Mouse (Mus musculus): ENCODE data around the gene Sorcs2.

Gene Sorcs2

DNA sequence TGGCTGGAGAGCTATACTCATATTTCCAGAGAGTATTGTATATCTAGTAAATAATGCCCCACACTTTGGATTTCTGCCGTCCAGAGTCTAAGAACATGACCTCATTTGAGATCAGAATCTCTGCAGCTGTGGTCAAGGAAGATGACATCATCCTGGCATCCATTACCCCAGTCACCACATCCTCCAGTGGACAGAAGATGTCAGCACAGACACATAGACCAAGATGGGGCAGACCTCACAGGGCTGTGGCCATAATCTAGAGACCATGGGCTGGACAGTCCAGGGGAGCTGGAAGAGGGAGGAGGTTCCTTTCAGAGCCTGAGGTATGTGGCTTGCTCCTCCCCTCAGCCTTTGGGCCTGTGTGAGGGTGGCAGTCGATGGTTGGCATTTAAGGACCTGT is 264.0 kb downstream of the Sorcs2 start:
- in situ Hi-C loops (cut with MseI, MboI) = no loop called here

DNA sequence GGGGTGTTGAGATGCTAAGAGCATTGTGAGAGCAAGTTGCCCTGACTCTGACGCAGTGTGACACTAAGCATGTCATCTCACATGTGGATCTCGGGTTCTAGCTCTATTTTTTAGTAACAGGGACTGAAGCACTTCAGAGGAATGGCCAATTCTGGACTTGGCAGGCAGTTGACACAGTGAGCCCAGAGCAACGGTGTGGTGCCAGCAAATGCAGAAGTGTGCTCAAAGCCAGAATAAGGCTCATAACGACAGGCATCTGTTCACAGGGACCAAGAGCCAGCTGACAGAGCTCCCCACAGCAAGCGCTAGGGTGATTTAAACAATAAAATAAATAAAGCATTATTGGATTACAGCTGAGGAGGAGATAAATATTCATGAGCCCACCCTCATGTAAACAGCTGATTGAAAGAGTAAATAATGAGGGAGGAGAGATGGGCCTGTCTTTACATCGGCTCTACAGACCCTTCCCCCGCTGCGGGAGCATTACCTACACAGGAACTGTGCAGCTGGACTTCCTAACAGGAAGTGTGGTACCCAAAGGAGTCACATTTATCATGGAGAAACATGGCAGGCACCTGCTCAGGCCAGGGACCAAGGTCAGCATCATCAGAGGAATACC is 267.4 kb downstream of the Sorcs2 start:
- in situ Hi-C loops (cut with MseI, MboI) = no loop called here

DNA sequence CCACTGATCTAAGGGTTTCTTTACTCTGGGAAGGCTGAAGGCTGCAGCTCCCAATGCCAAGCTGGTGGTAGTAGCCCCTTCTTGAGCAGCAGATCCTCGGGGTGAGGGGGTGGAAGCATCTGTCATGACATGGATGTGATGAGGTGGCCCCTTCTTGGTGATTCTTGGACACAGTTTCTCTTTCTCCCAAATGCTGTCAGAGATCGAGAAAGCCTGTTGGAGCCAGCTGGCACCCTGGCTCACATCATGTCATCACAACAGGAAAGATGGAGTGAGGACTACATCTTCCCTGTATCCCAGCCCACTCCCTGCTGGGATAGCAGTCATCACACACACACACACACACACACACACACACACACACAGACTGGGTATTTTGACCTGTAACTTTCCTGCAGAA is 268.3 kb downstream of the Sorcs2 start:
- in situ Hi-C loops (cut with MseI, MboI) = no loop called here

DNA sequence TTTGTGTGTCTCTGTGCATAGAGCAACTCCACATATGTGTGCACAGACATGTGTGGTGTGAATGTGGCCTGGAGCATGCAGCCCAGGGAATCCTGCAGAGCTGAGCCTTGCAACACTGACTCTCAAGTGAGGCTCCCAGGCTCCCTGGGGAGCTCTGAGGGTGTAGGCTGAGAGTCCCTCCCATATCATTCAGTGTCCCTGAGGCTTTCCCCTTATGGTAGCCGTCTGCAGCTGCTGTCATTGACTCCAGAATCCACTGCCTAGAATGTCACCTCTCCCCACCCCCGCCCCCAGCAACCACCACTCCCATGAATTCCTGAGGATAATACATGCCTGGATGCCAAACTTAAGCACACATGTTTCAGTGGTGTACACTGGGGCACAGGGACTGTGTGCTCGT is 269.4 kb downstream of the Sorcs2 start:
- in situ Hi-C loops (cut with MseI, MboI) = no loop called here

DNA sequence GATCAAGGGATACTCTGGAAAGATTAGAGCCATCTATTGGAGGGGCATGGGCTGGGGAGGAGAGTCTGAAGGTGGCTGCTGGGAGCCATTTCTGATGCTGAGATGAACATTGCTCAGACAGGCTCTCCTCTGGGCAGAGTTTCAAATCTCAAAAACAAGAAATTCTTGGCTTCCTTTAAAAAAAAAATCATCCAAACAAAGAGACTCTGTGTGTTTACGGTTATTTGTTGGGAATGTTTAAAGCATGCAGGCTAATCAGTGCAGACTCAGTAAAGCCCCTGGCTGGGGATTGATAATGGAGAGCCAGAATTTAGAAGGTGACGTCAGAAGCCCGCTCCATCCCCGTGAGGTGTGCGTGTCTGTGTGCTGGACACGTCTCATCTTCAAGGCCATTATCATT is 272.9 kb downstream of the Sorcs2 start:
- in situ Hi-C loops (cut with MseI, MboI) = no loop called here

DNA sequence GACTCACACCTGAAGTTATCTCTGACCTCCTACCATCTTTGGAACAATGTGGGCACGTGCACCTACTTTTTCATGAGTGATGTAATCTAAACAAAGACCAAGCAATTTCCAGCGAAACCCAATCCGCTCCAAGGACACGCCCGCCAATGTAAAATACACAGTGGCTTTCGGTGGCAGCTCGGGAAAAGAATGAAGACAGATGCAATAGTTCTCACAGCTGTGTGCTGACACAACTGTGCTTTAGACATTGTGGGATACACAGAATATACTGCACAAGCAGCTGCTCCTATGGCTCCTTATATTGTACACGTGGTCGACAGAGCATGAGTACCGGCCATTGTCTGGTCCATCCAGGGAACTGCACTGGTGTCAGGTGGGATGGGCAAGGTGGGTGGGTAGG is 275.0 kb downstream of the Sorcs2 start:
- in situ Hi-C loops (cut with MseI, MboI) = no loop called here

DNA sequence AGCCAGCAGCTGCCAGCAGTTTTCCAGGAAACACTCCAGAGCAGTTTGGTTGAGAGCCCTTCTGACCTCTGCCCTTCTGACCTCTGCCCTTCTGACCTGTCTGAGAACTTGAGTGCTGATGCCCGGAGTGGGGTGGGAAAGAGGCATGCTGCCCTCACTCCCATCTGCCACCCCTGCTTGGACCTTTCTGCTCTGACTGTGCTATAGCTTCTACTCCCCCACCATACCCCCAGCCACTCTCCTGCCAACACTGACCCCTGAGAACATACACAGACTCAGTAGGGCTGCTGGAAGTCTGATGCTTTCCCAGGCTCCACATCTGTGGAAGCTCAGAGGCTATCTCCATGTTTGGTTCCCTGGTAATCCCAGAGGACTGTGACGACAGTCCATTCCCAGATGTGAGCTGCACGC is 277.0 kb downstream of the Sorcs2 start:
- in situ Hi-C loops (cut with MseI, MboI) = no loop called here

DNA sequence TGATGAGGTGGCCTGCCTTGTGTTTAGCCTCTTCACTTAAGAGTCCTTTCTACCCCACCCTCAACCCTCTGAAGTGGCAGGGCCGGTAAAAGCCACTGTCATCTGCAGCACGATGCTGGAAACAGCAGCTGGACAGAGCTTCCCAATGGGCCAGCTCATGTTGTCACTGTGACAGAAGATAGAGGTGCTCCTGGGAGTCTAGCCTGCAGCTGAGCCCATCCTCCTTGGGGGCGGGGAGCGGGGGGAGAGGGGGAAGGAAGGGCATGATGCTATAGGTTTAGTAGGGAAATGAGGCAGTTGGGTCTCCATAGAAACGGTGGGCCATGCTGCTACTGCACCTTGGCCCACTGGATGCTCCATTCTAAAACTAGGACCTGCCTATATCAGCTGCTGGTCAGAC is 279.9 kb downstream of the Sorcs2 start:
- in situ Hi-C loops (cut with MseI, MboI) = no loop called here

- in situ Hi-C loops (cut with MseI, MboI) = no loop called here
These were observed 282.4 kb downstream of the Sorcs2 start for GRCm38 (mm10) chr5:36115519-36115918.

GRCm38 (mm10) chr5:36113696-36114095 is 284.2 kb downstream of the Sorcs2 start:
- in situ Hi-C loops (cut with MseI, MboI) = no loop called here

DNA sequence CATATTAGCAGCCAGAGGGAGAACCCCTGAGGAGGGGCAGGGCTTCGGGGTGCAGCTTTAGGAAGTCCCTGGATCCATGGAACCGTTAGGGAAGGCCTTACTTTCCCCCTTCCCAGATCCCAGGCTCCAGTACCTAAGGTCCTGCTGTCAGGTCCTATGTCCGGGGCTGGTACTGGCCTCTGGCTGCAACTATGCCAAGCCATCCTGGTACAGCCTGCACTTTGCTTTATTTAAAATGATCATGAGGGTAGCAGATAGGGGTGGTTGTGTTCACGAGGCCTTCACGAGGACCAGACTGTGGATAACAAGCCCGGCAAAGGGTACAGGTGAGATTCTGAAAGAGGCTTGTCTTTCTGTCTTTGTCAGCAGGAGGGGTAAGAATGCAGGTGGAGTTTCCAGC is 285.2 kb downstream of the Sorcs2 start:
- in situ Hi-C loops (cut with MseI, MboI) = no loop called here

GRCm38 (mm10) chr5:36111516-36111915 is 286.4 kb downstream of the Sorcs2 start:
- in situ Hi-C loops (cut with MseI, MboI) = no loop called here

DNA sequence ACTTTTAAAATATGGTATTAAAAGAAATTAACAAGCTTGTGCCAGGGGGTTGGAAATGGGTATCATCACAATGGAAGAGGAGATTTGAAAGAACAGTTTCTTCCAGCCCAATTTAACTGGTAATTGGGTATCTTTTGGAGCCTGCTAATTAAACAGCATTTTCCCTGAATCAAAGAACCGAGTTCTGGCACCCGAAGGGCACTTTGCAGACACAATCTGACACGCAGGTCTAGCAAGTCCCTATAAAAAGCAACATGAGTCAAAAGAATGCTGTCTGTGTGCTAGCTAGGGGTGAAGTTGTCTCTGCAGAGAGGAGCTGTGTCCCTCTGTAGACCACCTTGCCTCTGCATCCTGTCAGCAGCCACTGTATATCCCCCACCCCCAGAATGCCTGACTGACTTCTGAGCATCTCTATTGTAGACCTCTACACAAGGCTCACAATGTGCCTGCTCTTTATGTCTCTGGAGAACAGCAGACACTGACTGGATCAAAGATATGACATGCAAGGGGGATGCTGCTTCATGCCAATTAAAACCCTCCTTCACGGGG is 289.5 kb downstream of the Sorcs2 start:
- in situ Hi-C loops (cut with MseI, MboI) = no loop called here

GRCm38 (mm10) chr5:36103483-36103882 is 294.5 kb downstream of the Sorcs2 start:
- in situ Hi-C loops (cut with MseI, MboI) = no loop called here

DNA sequence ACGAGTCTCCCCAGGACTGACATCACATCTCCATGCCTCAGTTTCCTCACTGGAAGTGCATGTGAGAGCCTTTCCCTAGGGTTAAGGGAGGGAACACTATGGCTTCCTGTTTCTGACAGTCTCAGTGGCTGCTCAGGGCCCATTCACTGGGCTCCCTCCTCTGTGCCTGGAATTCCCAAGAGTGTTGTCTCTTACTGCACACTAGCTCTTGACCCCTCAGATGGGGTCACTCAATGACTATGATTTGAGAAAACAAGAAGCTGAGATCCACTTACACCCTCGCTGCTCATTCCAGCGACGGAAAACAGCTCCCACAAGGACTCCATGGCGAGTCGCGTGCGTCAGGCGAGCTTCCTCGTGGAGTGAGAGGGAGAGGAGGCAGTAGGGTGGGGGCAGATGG is 296.8 kb downstream of the Sorcs2 start:
- in situ Hi-C loops (cut with MseI, MboI) = no loop called here

GRCm38 (mm10) chr5:36100488-36100887 is 297.5 kb downstream of the Sorcs2 start:
- in situ Hi-C loops (cut with MseI, MboI) = no loop called here

- in situ Hi-C loops (cut with MseI, MboI) = no loop called here
These were observed 298.3 kb downstream of the Sorcs2 start for GRCm38 (mm10) chr5:36099662-36100061.

- in situ Hi-C loops (cut with MseI, MboI) = no loop called here
These were observed 301.9 kb downstream of the Sorcs2 start for GRCm38 (mm10) chr5:36096046-36096445.

GRCm38 (mm10) chr5:36090036-36090435 is 307.9 kb downstream of the Sorcs2 start:
- in situ Hi-C loops (cut with MseI, MboI) = no loop called here

- in situ Hi-C loops (cut with MseI, MboI) = no loop called here
These were observed 308.7 kb downstream of the Sorcs2 start for GRCm38 (mm10) chr5:36089243-36089642.

DNA sequence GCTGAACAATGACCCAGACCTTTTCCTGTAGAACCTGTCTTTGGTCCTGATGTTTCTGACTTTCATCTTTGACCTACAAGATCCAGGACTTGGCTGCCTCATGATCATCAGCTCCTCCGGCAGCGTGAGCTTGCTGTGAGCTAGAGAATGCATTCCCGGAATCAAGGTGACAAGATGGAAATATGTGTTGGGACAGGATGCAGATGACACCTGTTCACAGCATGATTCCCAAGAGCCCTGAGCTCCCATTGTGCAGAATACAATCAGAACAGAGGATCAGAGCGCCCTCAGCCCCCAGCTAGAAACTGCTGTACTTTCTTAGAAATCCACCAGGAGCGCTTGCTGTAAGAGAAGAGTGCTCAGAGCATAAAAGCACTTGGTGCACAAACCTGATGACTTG is 311.0 kb downstream of the Sorcs2 start:
- in situ Hi-C loops (cut with MseI, MboI) = no loop called here

DNA sequence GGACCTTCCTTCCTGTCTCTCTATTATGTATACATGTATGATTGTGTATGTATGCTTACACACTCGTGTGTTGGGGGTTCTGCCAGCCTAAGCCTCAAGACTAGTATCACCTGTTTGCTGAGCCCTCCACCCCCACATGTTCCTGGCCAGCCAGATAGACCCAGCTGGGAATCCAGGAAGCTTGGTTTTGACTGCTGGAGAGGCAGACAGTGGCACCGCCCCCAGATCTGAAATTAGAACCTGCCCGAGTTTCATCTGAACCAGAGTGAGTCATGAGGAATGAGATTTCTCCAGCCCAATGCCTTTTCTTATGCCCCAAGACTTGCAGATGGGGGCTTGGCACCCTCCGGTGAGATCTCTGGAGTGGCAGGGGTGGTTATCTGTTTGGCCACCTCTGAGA is 312.3 kb downstream of the Sorcs2 start:
- in situ Hi-C loops (cut with MseI, MboI) = no loop called here

- in situ Hi-C loops (cut with MseI, MboI) = no loop called here
These were observed 313.9 kb downstream of the Sorcs2 start for GRCm38 (mm10) chr5:36083869-36084565.
